Mouse (Mus musculus) kidney, embryonic 15.5 days (tissue): ENCODE measurements around the gene Aqp6. TPM values are rescaled to one million over a fixed set of nuclear protein-coding genes. Genes with fewer than 3 reads are reported as not detected.

Experiments used
- ATAC-seq: fragments of 200-750 bp; cut with Nextera tagmentation; replicated peaks from 2 replicates; pipeline ENCODE4 v1.8.0; 2017; ENCODE audit warnings: moderate TSS enrichment; ENCODE audit not compliant: low FRiP score
- H3K27ac ChIP-seq: fragments of 300-500 bp; sonication (generic); 2 replicates; pipeline ENCODE4 v1.5.1; 2015; ENCODE audit warnings: mild to moderate bottlenecking, inconsistent platforms
- H3K27me3 ChIP-seq: fragments of 300-500 bp; sonication (generic); 2 replicates; pipeline ENCODE4 v1.6.1; 2015; ENCODE audit warnings: inconsistent platforms
- H3K36me3 ChIP-seq: fragments of 300-500 bp; sonication (generic); 2 replicates; pipeline ENCODE4 v1.6.1; 2015; ENCODE audit warnings: inconsistent platforms
- H3K4me1 ChIP-seq: fragments of 300-500 bp; sonication (generic); 2 replicates; pipeline ENCODE4 v1.6.1; 2015; ENCODE audit warnings: inconsistent platforms
- H3K4me2 ChIP-seq: fragments of 300-500 bp; sonication (generic); 2 replicates; pipeline ENCODE4 v1.6.1; 2015; ENCODE audit warnings: moderate library complexity, mild to moderate bottlenecking, inconsistent platforms
- H3K4me3 ChIP-seq: fragments of 300-500 bp; sonication (generic); replicated peaks from 2 replicates; pipeline ENCODE4 v1.5.1; 2015; ENCODE audit warnings: mild to moderate bottlenecking, inconsistent platforms
- H3K9ac ChIP-seq: fragments of 300-500 bp; sonication (generic); 2 replicates; pipeline ENCODE4 v1.6.1; 2015; ENCODE audit warnings: mild to moderate bottlenecking, inconsistent platforms
- H3K9me3 ChIP-seq: fragments of 300-500 bp; sonication (generic); replicated peaks from 2 replicates; pipeline ENCODE4 v1.6.1; 2016; ENCODE audit warnings: inconsistent platforms
- WGBS: fragments of 180-500 bp; shearing (Covaris S2); methylation state at CpG from one replicate; pipeline ENCODE4 v1.1.7; 2015; ENCODE audit warnings: mixed read lengths; 5-methylcytosine and 5-hydroxymethylcytosine counted together
- polyA plus RNA-seq: library from polyadenylated mRNA; unstranded; fragments of >200 nt; fragmentation: Nextera tagmentation; extraction: Ambion mirVana; gene quantifications from 2 replicates; pipeline ENCODE4 v1.2.1, GENCODE M21; 2015

Aqp6 gene
- polyA plus RNA-seq, 1 experiment from 2014 or later = not detected

- H3K4me2 ChIP-seq = no peak overlapping the region
- H3K9me3 ChIP-seq = no peaks in the 10 kb centered on the region
- no peak overlapping the region for H3K9ac ChIP-seq
- peaks cover 39% of the 10 kb centered on the region for H3K4me1 ChIP-seq
- no peak overlapping the region for H3K4me3 ChIP-seq
- ATAC-seq = no peak
- 66% methylated on average over 6 of the region's 6 CpGs for WGBS
- H3K27ac ChIP-seq = no peak overlapping the region
- H3K27me3 ChIP-seq = peaks cover 99% of the 10 kb centered on the region
- H3K36me3 ChIP-seq = no peaks in the 10 kb centered on the region
Measured at GRCm38 (mm10) chr15:99585741-99586140, 15.5 kb upstream of the Aqp6 start.

- H3K9me3 ChIP-seq = no peaks in the 10 kb centered on the region
- no peaks in the 10 kb centered on the region for H3K36me3 ChIP-seq
- H3K4me3 ChIP-seq = no peak overlapping the region
- H3K27ac ChIP-seq = no peak overlapping the region
- H3K4me1 ChIP-seq = peaks cover 44% of the 10 kb centered on the region
- WGBS = 88% methylated on average over 3 of the region's 3 CpGs
- H3K27me3 ChIP-seq = peaks cover 99% of the 10 kb centered on the region
- H3K4me2 ChIP-seq = no peak overlapping the region
- no peak for ATAC-seq
- no peak overlapping the region for H3K9ac ChIP-seq
Measured at GRCm38 (mm10) chr15:99586525-99586924, 14.7 kb upstream of the Aqp6 start.

GRCm38 (mm10) chr15:99589237-99589636 lies 12.0 kb upstream of the Aqp6 start:
- 5% methylated on average over 9 of the region's 9 CpGs for WGBS
- no peak overlapping the region for H3K9ac ChIP-seq
- H3K4me1 ChIP-seq = peaks cover 30% of the 10 kb centered on the region
- no peaks in the 10 kb centered on the region for H3K36me3 ChIP-seq
- no peaks in the 10 kb centered on the region for H3K9me3 ChIP-seq
- H3K4me2 ChIP-seq = no peak overlapping the region
- no peak overlapping the region for H3K4me3 ChIP-seq
- H3K27me3 ChIP-seq = peaks cover 100% of the 10 kb centered on the region
- no peak overlapping the region for H3K27ac ChIP-seq
- no peak for ATAC-seq

- H3K9ac ChIP-seq = no peak overlapping the region
- H3K9me3 ChIP-seq = no peaks in the 10 kb centered on the region
- no peak overlapping the region for H3K27ac ChIP-seq
- peaks cover 25% of the 10 kb centered on the region for H3K4me1 ChIP-seq
- no peak overlapping the region for H3K4me3 ChIP-seq
- 26% methylated on average over 7 of the region's 7 CpGs for WGBS
- H3K4me2 ChIP-seq = no peak overlapping the region
- H3K36me3 ChIP-seq = no peaks in the 10 kb centered on the region
- H3K27me3 ChIP-seq = peaks cover 100% of the 10 kb centered on the region
- ATAC-seq = no peak
Measured at GRCm38 (mm10) chr15:99589704-99590103, 11.5 kb upstream of the Aqp6 start.

GRCm38 (mm10) chr15:99590429-99591084 lies 10.6 kb upstream of the Aqp6 start, which contains the start of gene Aqp5:
Aqp5 (plus strand) TSS chr15:99590782.
- H3K9me3 ChIP-seq = no peaks in the 10 kb centered on the region
- peak within 1 kb of the TSS; percentile 72 for H3K4me2 ChIP-seq
- peak within 1 kb of the TSS; percentile 44 for H3K4me3 ChIP-seq
- H3K36me3 ChIP-seq = no peaks in the 10 kb centered on the region
- H3K9ac ChIP-seq = peak within 1 kb of the TSS; percentile 15; the same call in 1 of the 2 replicates
- no peak within 1 kb of the TSS for H3K27ac ChIP-seq
- H3K4me1 ChIP-seq = peaks cover 19% of the 10 kb centered on the region
- 2% methylated on average over 53 of the region's 83 CpGs for WGBS
- peak; percentile 71 for ATAC-seq
- peaks cover 100% of the 10 kb centered on the region for H3K27me3 ChIP-seq

GRCm38 (mm10) chr15:99592177-99592576 lies 9.0 kb upstream of the Aqp6 start:
- Histone ChIP-seq H3K27ac (no peak overlapping the region), H3K4me2 (no peak overlapping the region), H3K27me3 (peaks cover 89% of the 10 kb centered on the region), H3K4me3 (no peak overlapping the region), H3K36me3 (no peaks in the 10 kb centered on the region), H3K9ac (no peak overlapping the region), H3K9me3 (no peaks in the 10 kb centered on the region), H3K4me1 (peaks cover 22% of the 10 kb centered on the region)
- 67% methylated on average over 8 of the region's 8 CpGs for WGBS
- no peak for ATAC-seq

- no peaks in the 10 kb centered on the region for H3K9me3 ChIP-seq
- H3K9ac ChIP-seq = no peak overlapping the region
- no peak overlapping the region for H3K27ac ChIP-seq
- peaks cover 22% of the 10 kb centered on the region for H3K4me1 ChIP-seq
- 85% methylated on average over 5 of the region's 5 CpGs for WGBS
- H3K4me3 ChIP-seq = no peak overlapping the region
- no peak for ATAC-seq
- H3K4me2 ChIP-seq = no peak overlapping the region
- H3K36me3 ChIP-seq = no peaks in the 10 kb centered on the region
- H3K27me3 ChIP-seq = peaks cover 88% of the 10 kb centered on the region
Measured at GRCm38 (mm10) chr15:99592877-99593276, 8.3 kb upstream of the Aqp6 start.

GRCm38 (mm10) chr15:99594951-99595350 lies 6.2 kb upstream of the Aqp6 start:
- ATAC-seq = no peak
- no peak overlapping the region for H3K4me3 ChIP-seq
- H3K9me3 ChIP-seq = no peaks in the 10 kb centered on the region
- H3K4me2 ChIP-seq = no peak overlapping the region
- no peaks in the 10 kb centered on the region for H3K36me3 ChIP-seq
- H3K4me1 ChIP-seq = peaks cover 22% of the 10 kb centered on the region
- WGBS = 80% methylated on average over 10 of the region's 10 CpGs
- no peak overlapping the region for H3K9ac ChIP-seq
- peaks cover 81% of the 10 kb centered on the region for H3K27me3 ChIP-seq
- no peak overlapping the region for H3K27ac ChIP-seq

- Histone ChIP-seq H3K27me3 (peaks cover 80% of the 10 kb centered on the region), H3K4me3 (no peak overlapping the region), H3K4me2 (no peak overlapping the region), H3K4me1 (peaks cover 25% of the 10 kb centered on the region), H3K9ac (no peak overlapping the region), H3K27ac (no peak overlapping the region), H3K9me3 (no peaks in the 10 kb centered on the region), H3K36me3 (no peaks in the 10 kb centered on the region)
- 3% methylated on average over 7 of the region's 7 CpGs for WGBS
- peak; percentile 65 for ATAC-seq
Measured at GRCm38 (mm10) chr15:99596056-99596687, 5.0 kb upstream of the Aqp6 start.

- Histone ChIP-seq H3K4me3 (no peak overlapping the region), H3K36me3 (no peaks in the 10 kb centered on the region), H3K4me2 (no peak overlapping the region), H3K27me3 (peaks cover 78% of the 10 kb centered on the region), H3K27ac (no peak overlapping the region), H3K4me1 (peaks cover 31% of the 10 kb centered on the region), H3K9ac (no peak overlapping the region), H3K9me3 (no peaks in the 10 kb centered on the region)
- ATAC-seq = no peak
- 58% methylated on average over 7 of the region's 7 CpGs for WGBS
Measured at GRCm38 (mm10) chr15:99596841-99597240, 4.4 kb upstream of the Aqp6 start.

GRCm38 (mm10) chr15:99597596-99597995 lies 3.6 kb upstream of the Aqp6 start:
- Histone ChIP-seq H3K4me3 (no peak overlapping the region), H3K27me3 (peaks cover 75% of the 10 kb centered on the region)

GRCm38 (mm10) chr15:99599245-99600070 lies 1.7 kb upstream of the Aqp6 start:
- no peak for ATAC-seq
- Histone ChIP-seq H3K4me3 (no peak overlapping the region), H3K9ac (no peak overlapping the region), H3K4me1 (peaks cover 47% of the 10 kb centered on the region), H3K4me2 (no peak overlapping the region), H3K36me3 (no peaks in the 10 kb centered on the region), H3K27me3 (peaks cover 64% of the 10 kb centered on the region), H3K9me3 (no peaks in the 10 kb centered on the region), H3K27ac (no peak overlapping the region)
- WGBS = 58% methylated on average over 17 of the region's 17 CpGs

More at GRCm38 (mm10) chr15:99597596-99597995, 3.6 kb upstream of the Aqp6 start:
- no peak for ATAC-seq
- no peaks in the 10 kb centered on the region for H3K36me3 ChIP-seq
- H3K27ac ChIP-seq = no peak overlapping the region
- 56% methylated on average over 8 of the region's 8 CpGs for WGBS
- peaks cover 36% of the 10 kb centered on the region for H3K4me1 ChIP-seq
- H3K9me3 ChIP-seq = no peaks in the 10 kb centered on the region
- no peak overlapping the region for H3K4me2 ChIP-seq
- H3K9ac ChIP-seq = no peak overlapping the region
